23 mouse cellular contexts compared by ENCODE assay signal in the genomic region with DNA sequence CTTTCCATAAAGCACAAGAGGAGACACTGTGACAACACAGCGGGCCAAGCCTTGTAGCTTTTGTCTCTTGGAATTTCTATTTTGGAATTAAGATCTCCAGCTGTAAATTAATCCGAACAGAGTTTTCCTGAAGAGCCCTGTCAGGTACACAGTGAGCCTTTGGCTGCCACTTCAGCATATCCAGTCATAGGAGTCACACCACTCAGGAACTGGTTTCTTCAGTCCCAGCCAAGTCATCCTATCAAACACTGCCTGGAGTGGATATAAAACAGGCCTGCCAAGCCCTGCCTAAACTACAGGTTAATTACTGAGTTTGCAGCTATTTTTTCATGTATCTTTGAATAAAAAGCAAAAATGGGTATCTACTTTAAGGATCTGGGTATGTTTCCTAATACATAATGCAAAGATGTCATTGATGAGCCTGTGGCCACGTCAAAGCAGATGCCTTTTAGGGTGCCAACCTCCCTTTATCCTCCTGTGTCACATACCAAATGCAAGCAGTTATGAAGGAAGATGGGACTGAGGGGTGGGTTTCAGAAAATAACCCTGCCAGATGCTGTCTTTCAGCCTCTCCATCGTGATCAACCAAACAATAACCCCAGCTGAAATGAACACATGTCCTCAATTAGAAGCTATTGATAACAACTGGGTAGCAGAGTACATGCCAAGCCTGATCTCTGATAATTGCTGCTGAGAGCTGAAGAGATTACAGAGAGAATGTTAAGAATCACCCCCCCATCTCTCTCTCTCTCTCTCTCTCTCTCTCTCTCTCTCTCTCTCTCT.
DNase-seq lines count a peak whose midpoint lies in the region; ATAC-seq and TF ChIP-seq lines count a peak whose summit lies in the region.
"Had no signal": no experiment of that assay in that cellular context is flagged by ENCODE, and none has a peak within 500 bp of the region (broad histone marks: within the 10 kb centered on the region; RNA-seq: fewer than 3 reads in every experiment).

No protein-coding gene starts in this region.

- DNase-seq in heart, adult 18-20 months = peak; percentile 0 to 5
- peak; percentile 9 for DNase-seq in lung, postnatal 0 days (ENCODE audit: low spot score)
- no peak for DNase-seq in lung, postnatal 4 days
- DNase-seq in MN1 (ENCODE audit: low spot score) = no peak
- no peak for DNase-seq in kidney, postnatal 14 days
- DNase-seq: adrenal gland, adult 2 months; B cell, adult 2 months; cerebellum, adult 18-20 months; cerebellum, postnatal 25 days; gastrocnemius, postnatal 10 days; kidney, adult 2 months; right cerebral cortex, postnatal 25 days; spleen, adult 18-20 months had no signal

- no peak for TF ChIP-seq EP300 in lung, postnatal 0 days (IDR thresholded peaks at IDR 0.05)

- no peak overlapping the region for H3K4me3 ChIP-seq in heart, embryonic 12.5 days
- no peak overlapping the region for H3K4me3 ChIP-seq in lung, postnatal 0 days (ENCODE audit: low read depth, low read length)
- no peak overlapping the region for H3K4me3 ChIP-seq in forebrain, embryonic 15.5 days
- H3K4me3 ChIP-seq: embryonic facial prominence, embryonic 15.5 days; heart, embryonic 15.5 days; midbrain, embryonic 10.5 days had no signal

- ATAC-seq in heart, embryonic 12.5 days (ENCODE audit: insufficient number of reproducible peaks, low FRiP score) = no peak
- no peak for ATAC-seq in lung, postnatal 0 days
- ATAC-seq in forebrain, embryonic 15.5 days (replicated peaks) = peak; percentile 81
- ATAC-seq: inflammation-experienced regulatory T-cells, adult 6 months had no signal

- H3K27ac ChIP-seq in heart, embryonic 12.5 days (ENCODE audit: poor library complexity, severe bottlenecking) = no peak overlapping the region
- H3K27ac ChIP-seq in lung, postnatal 0 days (ENCODE audit: low read length) = no peak overlapping the region
- H3K27ac ChIP-seq in forebrain, embryonic 15.5 days (replicated peaks) = peak overlapping the region; percentile 72
- H3K27ac ChIP-seq: embryonic facial prominence, embryonic 15.5 days; heart, embryonic 15.5 days; hindbrain, embryonic 14.5 days; kidney, postnatal 0 days; midbrain, embryonic 10.5 days had no signal

- H3K9me3 ChIP-seq in heart, embryonic 12.5 days (replicated peaks) = no peaks in the 10 kb centered on the region
- H3K9me3 ChIP-seq in lung, postnatal 0 days (ENCODE audit: low read length) = no peaks in the 10 kb centered on the region
- no peaks in the 10 kb centered on the region for H3K9me3 ChIP-seq in forebrain, embryonic 15.5 days
- H3K9me3 ChIP-seq: embryonic facial prominence, embryonic 15.5 days; G1E; heart, embryonic 15.5 days; midbrain, embryonic 10.5 days had no signal

- no peaks in the 10 kb centered on the region for H3K4me1 ChIP-seq in heart, embryonic 12.5 days (replicated peaks)
- no peaks in the 10 kb centered on the region for H3K4me1 ChIP-seq in lung, postnatal 0 days (ENCODE audit: insufficient read depth, low read depth, low read length)
- peaks cover 3% of the 10 kb centered on the region; the same call in 1 of the 2 replicates for H3K4me1 ChIP-seq in forebrain, embryonic 15.5 days
- H3K4me1 ChIP-seq: embryonic facial prominence, embryonic 15.5 days; heart, embryonic 15.5 days; midbrain, embryonic 10.5 days had no signal

- WGBS in heart, embryonic 12.5 days = 54% methylated on average over 4 of the region's 4 CpGs
- WGBS in lung, postnatal 0 days = 57% methylated on average over 4 of the region's 4 CpGs
- 51% methylated on average over 4 of the region's 4 CpGs for whole genome bisulfite sequencing in forebrain, embryonic 15.5 days

- H3K4me2 ChIP-seq in heart, embryonic 12.5 days = no peak overlapping the region
- H3K4me2 ChIP-seq in lung, postnatal 0 days (replicated peaks; ENCODE audit: low read depth, low read length) = no peak overlapping the region
- H3K4me2 ChIP-seq in forebrain, embryonic 15.5 days (replicated peaks) = no peak overlapping the region
- H3K4me2 ChIP-seq: embryonic facial prominence, embryonic 15.5 days; heart, embryonic 15.5 days; hindbrain, embryonic 14.5 days had no signal

- no peak overlapping the region for H3K9ac ChIP-seq in heart, embryonic 12.5 days
- no peak overlapping the region for H3K9ac ChIP-seq in lung, postnatal 0 days (replicated peaks; ENCODE audit: low read depth)
- H3K9ac ChIP-seq in forebrain, embryonic 15.5 days (replicated peaks) = no peak overlapping the region
- H3K9ac ChIP-seq: embryonic facial prominence, embryonic 15.5 days; heart, embryonic 15.5 days; hindbrain, embryonic 14.5 days had no signal

- H3K36me3 ChIP-seq in heart, embryonic 12.5 days = no peaks in the 10 kb centered on the region
- no peaks in the 10 kb centered on the region for H3K36me3 ChIP-seq in lung, postnatal 0 days (ENCODE audit: insufficient read depth, low read length)
- no peaks in the 10 kb centered on the region for H3K36me3 ChIP-seq in forebrain, embryonic 15.5 days
- H3K36me3 ChIP-seq: embryonic facial prominence, embryonic 15.5 days; G1E; heart, embryonic 15.5 days; midbrain, embryonic 10.5 days had no signal

- TF ChIP-seq CTCF in lung, postnatal 0 days (IDR thresholded peaks at IDR 0.05) = no peak

- H3K27me3 ChIP-seq in heart, embryonic 12.5 days (replicated peaks) = no peaks in the 10 kb centered on the region
- H3K27me3 ChIP-seq in lung, postnatal 0 days (replicated peaks; ENCODE audit: insufficient read depth, low read length) = no peaks in the 10 kb centered on the region
- H3K27me3 ChIP-seq in forebrain, embryonic 15.5 days = no peaks in the 10 kb centered on the region
- H3K27me3 ChIP-seq: CH12.LX; embryonic facial prominence, embryonic 15.5 days; heart, embryonic 15.5 days had no signal

Comparison
In these comparisons a context has a peak if more than half of its experiments do, and no peak if none do; other contexts are left out.
1. DNase-seq: peak in heart, adult 18-20 months (2 of 2) and lung, postnatal 0 days (single experiment); none in lung, postnatal 4 days (0 of 2), MN1 (single experiment) and kidney, postnatal 14 days (single experiment).